Mouse (Mus musculus): ENCODE data around the gene Sez6l2. TPM values are rescaled to one million over a fixed set of nuclear protein-coding genes. Genes with fewer than 3 reads are reported as not detected.
A peak's percentile ranks its signal among the peaks of the same experiment; 100 is the strongest.

Gene Sez6l2
- polyA plus RNA-seq, 1 experiment from 2014 or later = 50.2 TPM

GRCm38 (mm10) chr7:127016081-127016480 is 65.7 kb downstream of the Sez6l2 start:
- Histone ChIP-seq H3K4me3 (ENCODE audit: low read depth, low read length) (peak overlapping the region; percentile 58), H3K27me3 (ENCODE audit: control insufficient read depth, insufficient read depth, low read depth, low read length) (no peaks in the 10 kb centered on the region), H3K4me2 (ENCODE audit: low read length) (peak overlapping the region; percentile 80), H3K27ac (ENCODE audit: low read length) (peak overlapping the region; percentile 94), H3K9ac (ENCODE audit: low read depth, low read length) (peak overlapping the region; percentile 81), H3K36me3 (ENCODE audit: control insufficient read depth, insufficient read depth, low read length) (peaks cover 6% of the 10 kb centered on the region), H3K4me1 (ENCODE audit: control insufficient read depth, insufficient read depth, low read length) (peaks cover 47% of the 10 kb centered on the region), H3K9me3 (replicated peaks; ENCODE audit: control insufficient read depth, low read length, poor library complexity, severe bottlenecking) (no peaks in the 10 kb centered on the region)
- under 1% methylated on average over 10 of the region's 10 CpGs for WGBS
- peak; percentile 19 for ATAC-seq

GRCm38 (mm10) chr7:127016481-127016485 is 65.9 kb downstream of the Sez6l2 start, which contains the start of gene Pagr1b:
TSS of gene Pagr1b (minus strand) at chr7:127016484.
- peaks cover 6% of the 10 kb centered on the region for H3K36me3 ChIP-seq (ENCODE audit: control insufficient read depth, insufficient read depth, low read length)
- H3K4me1 ChIP-seq (ENCODE audit: control insufficient read depth, insufficient read depth, low read length) = peaks cover 48% of the 10 kb centered on the region
- ATAC-seq = no peak
- H3K9ac ChIP-seq (ENCODE audit: low read depth, low read length) = peak within 1 kb of the TSS; percentile 81
- no peaks in the 10 kb centered on the region for H3K27me3 ChIP-seq (ENCODE audit: control insufficient read depth, insufficient read depth, low read depth, low read length)
- H3K9me3 ChIP-seq (replicated peaks; ENCODE audit: control insufficient read depth, low read length, poor library complexity, severe bottlenecking) = no peaks in the 10 kb centered on the region
- peak within 1 kb of the TSS; percentile 94 for H3K27ac ChIP-seq (ENCODE audit: low read length)
- H3K4me3 ChIP-seq (ENCODE audit: low read depth, low read length) = peak within 1 kb of the TSS; percentile 58
- peak within 1 kb of the TSS; percentile 80 for H3K4me2 ChIP-seq (ENCODE audit: low read length)

- 0% methylated on average over 22 of the region's 22 CpGs for WGBS
- Histone ChIP-seq H3K4me3 (ENCODE audit: low read depth, low read length) (peak overlapping the region; percentile 58), H3K4me1 (ENCODE audit: control insufficient read depth, insufficient read depth, low read length) (peaks cover 51% of the 10 kb centered on the region), H3K9ac (ENCODE audit: low read depth, low read length) (peak overlapping the region; percentile 81), H3K27me3 (ENCODE audit: control insufficient read depth, insufficient read depth, low read depth, low read length) (no peaks in the 10 kb centered on the region), H3K27ac (ENCODE audit: low read length) (peak overlapping the region; percentile 94), H3K36me3 (ENCODE audit: control insufficient read depth, insufficient read depth, low read length) (peaks cover 6% of the 10 kb centered on the region), H3K9me3 (replicated peaks; ENCODE audit: control insufficient read depth, low read length, poor library complexity, severe bottlenecking) (no peaks in the 10 kb centered on the region), H3K4me2 (ENCODE audit: low read length) (peak overlapping the region; percentile 80)
- peak; percentile 33 for ATAC-seq
Observed at GRCm38 (mm10) chr7:127016486-127016938, 66.1 kb downstream of the Sez6l2 start.

GRCm38 (mm10) chr7:127016971-127017949 is 66.9 kb downstream of the Sez6l2 start, which contains the start of gene Pagr1a:
TSS of gene Pagr1a (minus strand) at chr7:127017352.
- peaks cover 6% of the 10 kb centered on the region for H3K36me3 ChIP-seq (ENCODE audit: control insufficient read depth, insufficient read depth, low read length)
- H3K9me3 ChIP-seq (replicated peaks; ENCODE audit: control insufficient read depth, low read length, poor library complexity, severe bottlenecking) = no peaks in the 10 kb centered on the region
- H3K27ac ChIP-seq (ENCODE audit: low read length) = peak within 1 kb of the TSS; percentile 94
- H3K4me2 ChIP-seq (ENCODE audit: low read length) = peak within 1 kb of the TSS; percentile 80
- peaks cover 55% of the 10 kb centered on the region for H3K4me1 ChIP-seq (ENCODE audit: control insufficient read depth, insufficient read depth, low read length)
- WGBS = 3% methylated on average over 39 of the region's 39 CpGs
- peak within 1 kb of the TSS; percentile 58 for H3K4me3 ChIP-seq (ENCODE audit: low read depth, low read length)
- H3K9ac ChIP-seq (ENCODE audit: low read depth, low read length) = peak within 1 kb of the TSS; percentile 81
- H3K27me3 ChIP-seq (ENCODE audit: control insufficient read depth, insufficient read depth, low read depth, low read length) = no peaks in the 10 kb centered on the region
- peak; percentile 82 for ATAC-seq

- no peak for ATAC-seq
Observed at GRCm38 (mm10) chr7:127017950-127018345, 67.6 kb downstream of the Sez6l2 start.

GRCm38 (mm10) chr7:127018416-127019305 is 68.3 kb downstream of the Sez6l2 start:
- H3K4me2 ChIP-seq (ENCODE audit: low read length) = peak overlapping the region; percentile 13; the same call in 1 of the 2 replicates
- peaks cover 16% of the 10 kb centered on the region for H3K36me3 ChIP-seq (ENCODE audit: control insufficient read depth, insufficient read depth, low read length)
- H3K9ac ChIP-seq (ENCODE audit: low read depth, low read length) = peak overlapping the region; percentile 33
- no peak overlapping the region for H3K27ac ChIP-seq (ENCODE audit: low read length)
- no peak overlapping the region for H3K4me3 ChIP-seq (ENCODE audit: low read depth, low read length)
- WGBS = 88% methylated on average over 15 of the region's 15 CpGs
- H3K4me1 ChIP-seq (ENCODE audit: control insufficient read depth, insufficient read depth, low read length) = peaks cover 69% of the 10 kb centered on the region
- no peaks in the 10 kb centered on the region for H3K9me3 ChIP-seq (replicated peaks; ENCODE audit: control insufficient read depth, low read length, poor library complexity, severe bottlenecking)
- no peak for ATAC-seq
- H3K27me3 ChIP-seq (ENCODE audit: control insufficient read depth, insufficient read depth, low read depth, low read length) = no peaks in the 10 kb centered on the region

More at GRCm38 (mm10) chr7:127017950-127018345, 67.6 kb downstream of the Sez6l2 start:
- H3K27me3 ChIP-seq (ENCODE audit: control insufficient read depth, insufficient read depth, low read depth, low read length) = no peaks in the 10 kb centered on the region
- peaks cover 10% of the 10 kb centered on the region for H3K36me3 ChIP-seq (ENCODE audit: control insufficient read depth, insufficient read depth, low read length)
- peak overlapping the region; percentile 36 for H3K27ac ChIP-seq (ENCODE audit: low read length)
- 54% methylated on average over 6 of the region's 6 CpGs for WGBS
- H3K4me3 ChIP-seq (ENCODE audit: low read depth, low read length) = no peak overlapping the region
- H3K9ac ChIP-seq (ENCODE audit: low read depth, low read length) = 0 out of 2 replicates have a peak overlapping the region, but pooled peaks have one; percentile 17
- H3K9me3 ChIP-seq (replicated peaks; ENCODE audit: control insufficient read depth, low read length, poor library complexity, severe bottlenecking) = no peaks in the 10 kb centered on the region
- peaks cover 62% of the 10 kb centered on the region for H3K4me1 ChIP-seq (ENCODE audit: control insufficient read depth, insufficient read depth, low read length)
- peak overlapping the region; percentile 13; the same call in 1 of the 2 replicates for H3K4me2 ChIP-seq (ENCODE audit: low read length)

- ATAC-seq = no peak
Observed at GRCm38 (mm10) chr7:127019306-127019960, 69.1 kb downstream of the Sez6l2 start.

GRCm38 (mm10) chr7:127020031-127020430 is 69.7 kb downstream of the Sez6l2 start:
- Histone ChIP-seq H3K4me1 (ENCODE audit: control insufficient read depth, insufficient read depth, low read length) (peaks cover 79% of the 10 kb centered on the region), H3K9me3 (replicated peaks; ENCODE audit: control insufficient read depth, low read length, poor library complexity, severe bottlenecking) (no peaks in the 10 kb centered on the region), H3K4me3 (ENCODE audit: low read depth, low read length) (peak overlapping the region; percentile 53), H3K27ac (ENCODE audit: low read length) (peak overlapping the region; percentile 89), H3K36me3 (ENCODE audit: control insufficient read depth, insufficient read depth, low read length) (peaks cover 16% of the 10 kb centered on the region), H3K27me3 (ENCODE audit: control insufficient read depth, insufficient read depth, low read depth, low read length) (no peaks in the 10 kb centered on the region), H3K4me2 (ENCODE audit: low read length) (peak overlapping the region; percentile 87), H3K9ac (ENCODE audit: low read depth, low read length) (peak overlapping the region; percentile 84)
- ATAC-seq = no peak
- 57% methylated on average over 3 of the region's 3 CpGs for WGBS

More at GRCm38 (mm10) chr7:127019306-127019960, 69.1 kb downstream of the Sez6l2 start:
- Histone ChIP-seq H3K9ac (ENCODE audit: low read depth, low read length) (peak overlapping the region; percentile 84), H3K9me3 (replicated peaks; ENCODE audit: control insufficient read depth, low read length, poor library complexity, severe bottlenecking) (no peaks in the 10 kb centered on the region), H3K27ac (ENCODE audit: low read length) (no peak overlapping the region), H3K36me3 (ENCODE audit: control insufficient read depth, insufficient read depth, low read length) (peaks cover 16% of the 10 kb centered on the region), H3K4me3 (ENCODE audit: low read depth, low read length) (peak overlapping the region; percentile 53; the same call in 1 of the 2 replicates), H3K27me3 (ENCODE audit: control insufficient read depth, insufficient read depth, low read depth, low read length) (no peaks in the 10 kb centered on the region), H3K4me2 (ENCODE audit: low read length) (peak overlapping the region; percentile 87), H3K4me1 (ENCODE audit: control insufficient read depth, insufficient read depth, low read length) (peaks cover 75% of the 10 kb centered on the region)
- 74% methylated on average over 14 of the region's 14 CpGs for WGBS

All from midbrain, embryonic 16.5 days (tissue).